Mouse (Mus musculus) Patski (cell line): Measurements from ENCODE around the gene Vav1. TPM values are rescaled to one million over a fixed set of nuclear protein-coding genes. Genes with fewer than 3 reads are reported as not detected.
A peak's percentile ranks its signal among the peaks of the same experiment; 100 is the strongest.
"Not testable (repeated sequence)": the region's sequence is repeated elsewhere in the genome, so short reads cannot be mapped to it uniquely, and the experiment has no call there.

ENCODE experiments used
- ATAC-seq: fragments of 100-300 bp; one replicate; pipeline ENCODE4 v1.8.0; 2021
- CTCF ChIA-PET: fragments of 350-600 bp; sonication (Branson Sonifier 250); formaldehyde crosslinking; loops from one replicate; lab custom pipeline; 2022; ENCODE audit warnings: inconsistent platforms; lab: Charles Lee
- POLR2A ChIA-PET: fragments of 350-600 bp; sonication (Branson Sonifier 250); formaldehyde crosslinking; loops from one replicate; lab custom pipeline; 2022; ENCODE audit warnings: antibody characterized with exemption, inconsistent platforms; lab: Charles Lee
- DNase-seq: peaks from one replicate; pipeline ENCODE4 v3.0.0-alpha.2; 2011; ENCODE audit warnings: low read depth, low spot score
- H3K27me3 ChIP-seq: fragments of 371-371 bp; one replicate; pipeline ENCODE4 v1.5.1; 2021
- CTCF ChIP-seq: fragments of 100-300 bp; IDR thresholded peaks from one replicate; pipeline ENCODE4 v1.5.1; 2021
- in situ Hi-C: fragments of 300-500 bp; cut with MboI; formaldehyde crosslinking; loops from 3 replicates; pipeline ENCODE4 v1.11.1; 2018; ENCODE audit warnings: low pct_unique_long_range_greater_than_20kb, mixed read lengths
- polyA plus RNA-seq: library from polyadenylated mRNA; unstranded; gene quantifications from one replicate; pipeline ENCODE4 v1.2.3, GENCODE M21; 2021

Vav1 gene
- polyA plus RNA-seq, 1 experiment from 2014 or later: not detected

GRCm38 (mm10) chr17:57264164-57264563 lies 14.7 kb upstream of the Vav1 start:
- no peaks in the 10 kb centered on the region for H3K27me3 ChIP-seq
- DNase-seq (no peak), ATAC-seq (no peak)
- no peak for TF ChIP-seq CTCF
- POLR2A ChIA-PET: interaction anchor here (1.1 to 1.3 kb wide), 2 partner anchors 9 to 18 kb away, joined by 3 to 4 read pairs; no protein-coding TSS in a partner anchor
- in situ Hi-C loops: no loop called here
- CTCF ChIA-PET: interaction anchor here (2.1 kb wide), 1 partner anchor 12 kb away, joined by 7 read pairs; no protein-coding TSS in a partner anchor

GRCm38 (mm10) chr17:57264972-57265945 lies 13.6 kb upstream of the Vav1 start:
- CTCF ChIA-PET: no interaction called here
- TF ChIP-seq CTCF: no peak
- DNase-seq (no peak), ATAC-seq (no peak)
- POLR2A ChIA-PET: interaction anchor here (0.6 to 1.3 kb wide), 2 partner anchors 10 to 23 kb away, joined by 3 to 4 read pairs; no protein-coding TSS in a partner anchor
- H3K27me3 ChIP-seq: no peaks in the 10 kb centered on the region
- in situ Hi-C loops: no loop called here

GRCm38 (mm10) chr17:57267556-57268126 lies 11.3 kb upstream of the Vav1 start:
- no peaks in the 10 kb centered on the region for H3K27me3 ChIP-seq
- no peak for DNase-seq
- ATAC-seq: no peak
- CTCF ChIA-PET: interaction anchor here (1.0 kb wide), 2 partner anchors 8 to 10 kb away, joined by 3 read pairs; no protein-coding TSS in a partner anchor
- no peak for TF ChIP-seq CTCF
- POLR2A ChIA-PET: interaction anchor here (1.1 kb wide), 1 partner anchor 13 kb away, joined by 3 read pairs; no protein-coding TSS in a partner anchor
- in situ Hi-C loops: no loop called here

GRCm38 (mm10) chr17:57271301-57271700 lies 7.6 kb upstream of the Vav1 start:
- DNase-seq (no peak), ATAC-seq (no peak)
- H3K27me3 ChIP-seq: no peaks in the 10 kb centered on the region
- in situ Hi-C loops: no loop called here
- CTCF ChIA-PET: interaction anchor here (0.7 to 1.3 kb wide), 3 partner anchors 13 to 176 kb away, joined by 3 read pairs; no protein-coding TSS in a partner anchor
- TF ChIP-seq CTCF: no peak
- POLR2A ChIA-PET: interaction anchor here (1.2 kb wide), 1 partner anchor 12 kb away, joined by 3 read pairs; no protein-coding TSS in a partner anchor

GRCm38 (mm10) chr17:57273846-57274245 lies 5.1 kb upstream of the Vav1 start:
- H3K27me3 ChIP-seq: peaks cover under 1% of the 10 kb centered on the region
- TF ChIP-seq CTCF: no peak
- DNase-seq: no peak
- in situ Hi-C loops: no loop called here
- CTCF ChIA-PET: no interaction called here
- POLR2A ChIA-PET: interaction anchor here (0.7 kb wide), 2 partner anchors 40 to 1655 kb away, joined by 4 to 5 read pairs; no protein-coding TSS in a partner anchor
- no peak for ATAC-seq

- POLR2A ChIA-PET: interaction anchor here (0.7 to 0.9 kb wide), 2 partner anchors 41 to 51 kb away, joined by 3 to 5 read pairs; no protein-coding TSS in a partner anchor
- peaks cover 4% of the 10 kb centered on the region for H3K27me3 ChIP-seq
- DNase-seq (no peak), ATAC-seq (no peak)
- no peak for TF ChIP-seq CTCF
- in situ Hi-C loops: loop anchor here (5.0 kb wide), 1 partner anchor 57 kb away; no protein-coding TSS in a partner anchor
- CTCF ChIA-PET: interaction anchor here (0.7 to 3.5 kb wide), 3 partner anchors 12 to 54 kb away, joined by 3 to 46 read pairs (median 9); no protein-coding TSS in a partner anchor
These were observed 4.2 kb upstream of the Vav1 start for GRCm38 (mm10) chr17:57274686-57275085.

- TF ChIP-seq CTCF: no peak
- in situ Hi-C loops: loop anchor here (5.0 kb wide), 1 partner anchor 58 kb away; no protein-coding TSS in a partner anchor
- ChIA-PET POLR2A (interaction anchor here (0.8 to 1.8 kb wide), 5 partner anchors 23 to 51 kb away, joined by 3 to 5 read pairs (median 3); partner anchors contain the start of genes Gpr108 and Trip10), CTCF (interaction anchor here (0.9 to 3.5 kb wide), 11 partner anchors 8 to 215 kb away, joined by 3 to 46 read pairs (median 9); partner anchors contain the start of gene Gpr108)
- DNase-seq: no peak
- peaks cover 10% of the 10 kb centered on the region for H3K27me3 ChIP-seq
- ATAC-seq: peak; percentile 70
These were observed 3.5 kb upstream of the Vav1 start for GRCm38 (mm10) chr17:57275111-57275996.

- TF ChIP-seq CTCF: no peak
- ChIA-PET POLR2A (interaction anchor here (0.8 to 1.8 kb wide), 5 partner anchors 20 to 29 kb away, joined by 3 to 5 read pairs (median 4); partner anchors contain the start of genes Gpr108 and Trip10), CTCF (interaction anchor here (0.8 to 3.5 kb wide), 19 partner anchors 9 to 275 kb away, joined by 3 to 46 read pairs (median 6); partner anchors contain the start of genes C3 and Gpr108)
- DNase-seq (no peak), ATAC-seq (peak; percentile 2)
- in situ Hi-C loops: loop anchor here (5.0 kb wide), 1 partner anchor 59 kb away; no protein-coding TSS in a partner anchor
- peaks cover 16% of the 10 kb centered on the region for H3K27me3 ChIP-seq
These were observed 2.9 kb upstream of the Vav1 start for GRCm38 (mm10) chr17:57275997-57276351.

GRCm38 (mm10) chr17:57276634-57277121 lies 2.2 kb upstream of the Vav1 start:
- ATAC-seq: peak; percentile 72
- in situ Hi-C loops: loop anchor here (5.0 kb wide), 1 partner anchor 59 kb away; no protein-coding TSS in a partner anchor
- CTCF ChIA-PET: interaction anchor here (0.6 to 3.5 kb wide), 22 partner anchors 9 to 276 kb away, joined by 3 to 46 read pairs (median 6); partner anchors contain the start of genes C3 and Gpr108

GRCm38 (mm10) chr17:57277598-57278261 lies 1.2 kb upstream of the Vav1 start:
- in situ Hi-C loops: loop anchor here (5.0 kb wide), 1 partner anchor 60 kb away; no protein-coding TSS in a partner anchor
- not testable (repeated sequence) for DNase-seq, ATAC-seq
- H3K27me3 ChIP-seq: peaks cover 19% of the 10 kb centered on the region
- ChIA-PET CTCF (interaction anchor here (0.6 to 3.5 kb wide), 11 partner anchors 9 to 277 kb away, joined by 3 to 46 read pairs (median 6); partner anchors contain the start of gene Gpr108), POLR2A (interaction anchor here (0.7 kb wide), 1 partner anchor 58 kb away, joined by 4 read pairs; no protein-coding TSS in a partner anchor)

More at GRCm38 (mm10) chr17:57276634-57277121, 2.2 kb upstream of the Vav1 start:
- POLR2A ChIA-PET: interaction anchor here (0.7 to 1.8 kb wide), 4 partner anchors 21 to 57 kb away, joined by 3 to 5 read pairs (median 4); partner anchors contain the start of gene Gpr108
- DNase-seq: peak; percentile 54
- H3K27me3 ChIP-seq: peaks cover 19% of the 10 kb centered on the region
- peak; percentile 96 for TF ChIP-seq CTCF
